Mouse (Mus musculus): ENCODE data around the gene Serinc5.
A peak's percentile ranks its signal among the peaks of the same experiment; 100 is the strongest.
"Not testable (repeated sequence)": the region's sequence is repeated elsewhere in the genome, so short reads cannot be mapped to it uniquely, and the experiment has no call there.

Serinc5 gene

GRCm38 (mm10) chr13:92610311-92611221 lies at the start of gene Serinc5:
Serinc5 (plus strand) TSS chr13:92611091.
- peak; percentile 83 for DNase-seq (ENCODE audit: low read depth)

GRCm38 (mm10) chr13:92576072-92576471 lies 34.8 kb upstream of the Serinc5 start, which contains the start of gene Spz1:
Spz1 (minus strand) TSS chr13:92576172.
- DNase-seq (ENCODE audit: low read depth) = no peak

- DNase-seq (ENCODE audit: low read depth) = no peak
These were observed 34.2 kb upstream of the Serinc5 start for GRCm38 (mm10) chr13:92576688-92577087.

GRCm38 (mm10) chr13:92578210-92578609 lies 32.7 kb upstream of the Serinc5 start:
- no peak for DNase-seq (ENCODE audit: low read depth)

- peak; percentile 67 for DNase-seq (ENCODE audit: low read depth)
These were observed 30.5 kb upstream of the Serinc5 start for GRCm38 (mm10) chr13:92580220-92581043.

GRCm38 (mm10) chr13:92584094-92584717 lies 26.7 kb upstream of the Serinc5 start:
- no peak for DNase-seq (ENCODE audit: low read depth)

GRCm38 (mm10) chr13:92588704-92589103 lies 22.2 kb upstream of the Serinc5 start:
- DNase-seq (ENCODE audit: low read depth) = no peak

- DNase-seq (ENCODE audit: low read depth) = no peak
These were observed 21.6 kb upstream of the Serinc5 start for GRCm38 (mm10) chr13:92589255-92589654.

- DNase-seq (ENCODE audit: low read depth) = no peak
These were observed 19.7 kb upstream of the Serinc5 start for GRCm38 (mm10) chr13:92591225-92591624.

GRCm38 (mm10) chr13:92592268-92592785 lies 18.6 kb upstream of the Serinc5 start:
- no peak for DNase-seq (ENCODE audit: low read depth)

- DNase-seq (ENCODE audit: low read depth) = peak; percentile 51
These were observed 17.9 kb upstream of the Serinc5 start for GRCm38 (mm10) chr13:92592786-92593635.

GRCm38 (mm10) chr13:92593731-92594396 lies 17.0 kb upstream of the Serinc5 start:
- no peak for DNase-seq (ENCODE audit: low read depth)

- no peak for DNase-seq (ENCODE audit: low read depth)
These were observed 16.4 kb upstream of the Serinc5 start for GRCm38 (mm10) chr13:92594481-92594880.

GRCm38 (mm10) chr13:92594907-92595306 lies 16.0 kb upstream of the Serinc5 start:
- no peak for DNase-seq (ENCODE audit: low read depth)

- no peak for DNase-seq (ENCODE audit: low read depth)
These were observed 15.5 kb upstream of the Serinc5 start for GRCm38 (mm10) chr13:92595424-92595823.

GRCm38 (mm10) chr13:92605306-92605705 lies 5.6 kb upstream of the Serinc5 start:
- not testable (repeated sequence) for DNase-seq (ENCODE audit: low read depth)

- DNase-seq (ENCODE audit: low read depth) = peak; percentile 36
These were observed 1.2 kb upstream of the Serinc5 start for GRCm38 (mm10) chr13:92609486-92610310.

- no peak for DNase-seq (ENCODE audit: low read depth)
These were observed 428 bp downstream of the Serinc5 start for GRCm38 (mm10) chr13:92611254-92611784.

GRCm38 (mm10) chr13:92611917-92612316 lies 1.0 kb downstream of the Serinc5 start:
- DNase-seq (ENCODE audit: low read depth) = no peak

All from c-Kit-positive CD71-negative TER-119-negative erythroid progenitor cells, embryonic 14.5 days (primary cell).